Mouse (Mus musculus): ENCODE measurements around the gene Slc43a3.

GRCm38 (mm10) chr2:84987930-84988329, 51.6 kb downstream of the Slc43a3 start, which contains the start of gene Prg3:
- TF ChIP-seq POLR2A (IDR thresholded peaks at IDR 0.05; ENCODE audit: insufficient read length, low read depth) (no peak), MYOG (IDR thresholded peaks at IDR 0.05; ENCODE audit: control insufficient read depth in 1 of 3, insufficient read depth in 1 of 3, insufficient read length in 2 of 3, low read depth in 2 of 3) (no peak), MAX (IDR thresholded peaks at IDR 0.05; ENCODE audit: low read depth) (no peak), E2F4 (IDR thresholded peaks at IDR 0.05; ENCODE audit: insufficient read depth) (no peak)
